Mouse (Mus musculus) brown adipose tissue, adult 24 weeks (tissue): ENCODE measurements around the gene Cxcl17. TPM values are rescaled to one million over a fixed set of nuclear protein-coding genes. Genes with fewer than 3 reads are reported as not detected.

Source experiments
- H3K27ac ChIP-seq: fragments of 200-500 bp; replicated peaks from 2 replicates; pipeline ENCODE4 v1.5.1; 2012; ENCODE audit warnings: low read depth, mild to moderate bottlenecking, low read length
- H3K4me1 ChIP-seq: fragments of 200-500 bp; 2 replicates; pipeline ENCODE4 v1.6.1; 2012; ENCODE audit warnings: low read length, mixed read lengths; ENCODE audit not compliant: control insufficient read depth, insufficient read depth, insufficient read length
- H3K4me3 ChIP-seq: fragments of 200-500 bp; 2 replicates; pipeline ENCODE4 v1.5.1; 2012; ENCODE audit warnings: low read depth, mild to moderate bottlenecking, low read length, moderate library complexity; ENCODE audit not compliant: insufficient read depth
- polyA plus RNA-seq: library from polyadenylated mRNA; stranded (reverse); fragments of >200 nt; gene quantifications from 2 replicates; pipeline ENCODE4 v1.2.4, GENCODE M21; 2012; ENCODE audit not compliant: missing spikeins, insufficient read depth, insufficient read length

Cxcl17 gene
- polyA plus RNA-seq, 1 experiment = not detected

- Histone ChIP-seq H3K4me3 (0 out of 2 replicates have a peak overlapping the region, but pooled peaks have one; percentile 38), H3K4me1 (0 out of 2 replicates have a peak, but pooled peaks cover 2% of the 10 kb centered on the region), H3K27ac (no peak overlapping the region)
These were observed 35.5 kb downstream of the Cxcl17 start for GRCm38 (mm10) chr7:25377100-25377700.

DNA sequence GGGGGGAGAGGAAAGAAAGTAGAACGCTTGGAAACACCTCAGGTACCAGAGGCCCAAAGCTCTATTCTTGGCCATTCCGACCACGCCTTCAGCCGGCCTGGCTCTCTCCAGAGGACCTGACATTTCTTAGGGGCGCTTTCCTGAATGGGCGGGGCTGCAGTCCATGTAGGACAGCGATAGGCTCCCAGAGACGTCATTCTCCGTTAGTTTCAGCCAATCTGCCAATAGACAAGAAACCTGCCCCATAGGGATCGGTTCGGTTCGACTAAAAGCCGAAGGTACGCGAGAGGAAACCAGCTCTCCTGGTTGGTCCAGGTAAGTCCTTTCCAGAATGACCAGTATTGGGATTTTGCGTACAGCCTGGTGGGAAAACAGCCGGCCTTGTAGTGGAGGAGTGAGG lies 36.1 kb downstream of the Cxcl17 start:
- Histone ChIP-seq H3K4me1 (0 out of 2 replicates have a peak, but pooled peaks cover 2% of the 10 kb centered on the region), H3K27ac (no peak overlapping the region), H3K4me3 (peak overlapping the region; percentile 38)

DNA sequence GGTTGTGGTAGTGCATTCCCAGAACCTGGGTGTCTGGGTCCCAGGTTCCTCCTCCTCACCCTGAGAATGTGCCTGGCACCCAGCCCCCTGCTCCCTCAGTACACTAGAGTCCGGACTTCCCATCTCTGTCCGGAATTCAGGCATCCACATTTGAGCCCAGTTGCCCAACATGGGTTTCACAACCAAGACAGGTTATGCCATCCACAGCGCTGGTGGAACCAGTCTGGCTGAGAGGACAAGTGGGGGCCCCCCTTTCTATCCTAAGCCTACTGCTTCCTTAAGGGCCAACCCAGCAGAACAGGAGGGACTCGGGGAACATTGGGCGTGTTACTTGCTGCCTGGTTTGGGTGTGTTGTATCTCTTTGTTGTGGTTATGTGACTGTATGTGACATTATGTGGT lies 40.2 kb downstream of the Cxcl17 start:
- no peaks in the 10 kb centered on the region for H3K4me1 ChIP-seq
- H3K27ac ChIP-seq = no peak overlapping the region
- no peak overlapping the region for H3K4me3 ChIP-seq

GRCm38 (mm10) chr7:25369058-25369749 lies 43.5 kb downstream of the Cxcl17 start, which contains the start of gene Cnfn:
Gene Cnfn (minus strand): TSS chr7:25369724.
- Histone ChIP-seq H3K4me3 (no peak within 1 kb of the TSS), H3K4me1 (no peaks in the 10 kb centered on the region), H3K27ac (no peak within 1 kb of the TSS)

- no peaks in the 10 kb centered on the region for H3K4me1 ChIP-seq
- no peak overlapping the region for H3K27ac ChIP-seq
- no peak overlapping the region for H3K4me3 ChIP-seq
These were observed 44.4 kb downstream of the Cxcl17 start for GRCm38 (mm10) chr7:25368333-25368732.

DNA sequence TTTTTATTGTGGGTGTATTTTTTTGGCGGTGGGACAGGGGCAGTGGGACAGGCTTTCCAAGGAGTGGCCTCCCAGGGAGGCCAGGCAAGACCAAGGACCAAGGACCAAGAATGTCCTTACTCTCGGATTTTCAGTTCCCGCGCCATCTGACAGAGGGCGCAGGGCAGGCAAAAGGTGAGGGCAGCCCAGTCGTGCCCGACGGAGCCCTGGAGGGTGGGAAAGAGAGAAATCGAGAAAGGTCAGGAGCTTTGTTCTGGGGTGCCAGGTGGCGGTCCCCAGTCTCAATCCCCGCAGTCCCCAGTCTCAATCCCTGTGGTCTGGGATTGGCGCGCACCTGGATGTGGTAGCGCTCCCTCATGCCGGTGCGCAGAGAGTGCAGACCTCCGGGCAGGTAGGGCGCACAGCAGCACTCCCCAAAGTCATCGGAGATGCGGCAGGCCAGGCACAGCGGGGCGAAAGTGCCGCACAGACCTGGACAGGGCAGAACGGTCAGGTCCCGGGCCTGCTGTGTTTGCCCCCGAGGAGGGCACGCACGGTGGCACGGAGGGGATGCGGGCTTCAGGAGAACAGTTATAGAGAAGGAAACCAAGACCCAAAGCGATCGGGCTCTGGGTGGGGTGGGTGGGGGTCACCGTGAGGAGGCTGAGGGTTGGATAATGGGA lies 44.9 kb downstream of the Cxcl17 start:
- H3K4me3 ChIP-seq = peak overlapping the region; percentile 10; the same call in 1 of the 2 replicates
- H3K4me1 ChIP-seq = no peaks in the 10 kb centered on the region
- H3K27ac ChIP-seq = no peak overlapping the region

DNA sequence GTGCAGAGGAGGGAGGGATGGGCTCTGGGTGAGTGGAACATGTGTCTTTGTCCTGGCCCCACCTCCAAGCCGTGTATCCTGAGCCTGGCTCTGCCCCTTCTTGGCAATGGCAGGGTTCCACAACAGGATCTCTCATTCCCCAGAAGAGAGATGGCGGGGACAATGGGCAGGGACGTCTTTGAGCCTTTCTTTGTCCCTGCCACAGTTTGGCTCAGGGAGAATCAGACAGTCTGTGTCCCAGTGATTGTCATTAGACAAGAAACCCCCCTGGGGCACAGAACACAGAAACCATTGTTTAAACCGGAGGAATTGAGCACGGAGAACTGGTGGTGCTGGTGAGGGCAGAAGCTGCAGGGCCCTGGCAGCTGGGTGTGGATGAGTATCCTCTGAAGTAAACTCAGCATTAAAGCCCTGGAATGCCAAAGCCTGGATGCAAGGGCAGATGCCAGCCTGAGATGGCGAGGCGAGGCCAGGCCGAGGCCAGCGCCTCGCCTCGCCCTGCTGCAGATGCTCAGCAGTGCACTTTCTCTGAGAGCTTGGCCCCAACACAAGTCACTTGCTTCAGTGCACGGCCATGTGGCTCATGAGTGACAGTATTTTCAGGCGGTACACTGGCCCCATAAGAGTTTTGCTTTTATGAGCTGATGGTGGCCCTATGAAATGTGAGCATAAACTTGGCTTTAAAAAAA lies 46.6 kb downstream of the Cxcl17 start:
- H3K4me1 ChIP-seq = no peaks in the 10 kb centered on the region
- H3K27ac ChIP-seq = no peak overlapping the region
- H3K4me3 ChIP-seq = no peak overlapping the region

GRCm38 (mm10) chr7:25363632-25364031 lies 49.1 kb downstream of the Cxcl17 start:
- no peak overlapping the region for H3K27ac ChIP-seq
- peaks cover 3% of the 10 kb centered on the region; the same call in 1 of the 2 replicates for H3K4me1 ChIP-seq
- H3K4me3 ChIP-seq = no peak overlapping the region

DNA sequence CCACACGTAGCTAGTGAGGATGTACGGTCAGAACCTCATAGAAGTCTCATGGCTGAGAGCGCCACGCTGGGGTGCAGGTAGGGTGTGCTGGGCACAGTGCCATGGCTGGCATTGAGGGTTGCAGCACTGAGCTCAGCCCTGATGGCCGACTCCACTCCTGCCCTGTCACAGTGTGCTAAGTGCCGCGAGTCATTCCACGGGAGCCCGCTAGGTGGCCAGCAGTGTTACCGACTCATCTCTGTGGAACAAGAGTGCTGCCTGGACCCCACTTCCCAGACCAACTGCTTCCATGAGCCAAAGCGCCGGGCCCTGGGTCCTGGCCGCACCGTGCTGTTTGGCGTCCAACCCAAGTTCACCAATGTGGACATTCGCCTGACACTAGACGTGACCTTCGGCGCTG lies 49.5 kb downstream of the Cxcl17 start:
- peaks cover 6% of the 10 kb centered on the region; the same call in 1 of the 2 replicates for H3K4me1 ChIP-seq
- H3K4me3 ChIP-seq = no peak overlapping the region
- no peak overlapping the region for H3K27ac ChIP-seq

- Histone ChIP-seq H3K4me3 (no peak overlapping the region), H3K27ac (no peak overlapping the region), H3K4me1 (peaks cover 11% of the 10 kb centered on the region)
These were observed 53.9 kb downstream of the Cxcl17 start for GRCm38 (mm10) chr7:25358721-25359206.

Other genes with a start within 250 kb of the Cxcl17 start
- 0.52 and 0.79 TPM in 2 replicates for gene Pou2f2, start 233.2 kb downstream of the Cxcl17 start, polyA plus RNA-seq
- 6.1 and 10.0 TPM in 2 replicates for gene Dedd2, start 192.3 kb downstream of the Cxcl17 start, polyA plus RNA-seq
- 1.9 and 2.6 TPM in 2 replicates for gene Zfp526, start 191.5 kb downstream of the Cxcl17 start, polyA plus RNA-seq
- 85.4 and 96.9 TPM in 2 replicates for gene Gsk3a, start 175.0 kb downstream of the Cxcl17 start, polyA plus RNA-seq
- 7.1 and 7.4 TPM in 2 replicates for gene Erf, start 162.1 kb downstream of the Cxcl17 start, polyA plus RNA-seq
- gene Cic, start 145.2 kb downstream of the Cxcl17 start, polyA plus RNA-seq = 25.2 and 31.3 TPM in 2 replicates
- gene Pafah1b3, start 114.9 kb downstream of the Cxcl17 start, polyA plus RNA-seq = 1.6 and 4.8 TPM in 2 replicates
- gene Prr19, start 111.5 kb downstream of the Cxcl17 start, polyA plus RNA-seq = not detected in 2 replicates
- not detected in 2 replicates for gene Tmem145, start 106.8 kb downstream of the Cxcl17 start, polyA plus RNA-seq
- 12.7 and 14.3 TPM in 2 replicates for gene Megf8, start 95.7 kb downstream of the Cxcl17 start, polyA plus RNA-seq
- gene Cnfn, start 43.2 kb downstream of the Cxcl17 start, polyA plus RNA-seq = not detected in 2 replicates
- gene Lipe, start 14.2 kb downstream of the Cxcl17 start, polyA plus RNA-seq = 1,111 and 1,189 TPM in 2 replicates
- gene Ceacam1, start 64.7 kb upstream of the Cxcl17 start, polyA plus RNA-seq = 4.3 and 8.3 TPM in 2 replicates
- not detected in 2 replicates for gene Ceacam2, start 127.0 kb upstream of the Cxcl17 start, polyA plus RNA-seq
- gene Erich4, start 203.0 kb upstream of the Cxcl17 start, polyA plus RNA-seq = not detected in 2 replicates
- 39.0 and 39.4 TPM in 2 replicates for gene Dmac2, start 206.5 kb upstream of the Cxcl17 start, polyA plus RNA-seq
- 0.83 and 1.2 TPM in 2 replicates for gene B3gnt8, start 213.8 kb upstream of the Cxcl17 start, polyA plus RNA-seq
- 622 and 668 TPM in 2 replicates for gene Bckdha, start 246.1 kb upstream of the Cxcl17 start, polyA plus RNA-seq
- gene Exosc5, start 246.3 kb upstream of the Cxcl17 start, polyA plus RNA-seq = 38.1 and 39.7 TPM in 2 replicates